Comparison of ENCODE assay signal across 8 mouse cellular contexts in genomic region chr11:62820059-62820541, GRCm38 (mm10). TPM values are rescaled to one million over a fixed set of nuclear protein-coding genes. Genes with fewer than 3 reads are reported as not detected.
DNase-seq lines count a peak whose midpoint lies in the region; ATAC-seq and TF ChIP-seq lines count a peak whose summit lies in the region.

TSS of gene Trim16 (plus strand) at chr11:62820231.

- no peaks in the 10 kb centered on the region for H3K9me3 ChIP-seq in lung, postnatal 0 days (ENCODE audit: low read length)

- no peaks in the 10 kb centered on the region for H3K36me3 ChIP-seq in lung, postnatal 0 days (ENCODE audit: insufficient read depth, low read length)

- no peak; the same call in 1 of the 2 replicates for TF ChIP-seq CTCF in lung, postnatal 0 days (IDR thresholded peaks at IDR 0.05)

- H3K4me1 ChIP-seq in lung, postnatal 0 days (ENCODE audit: insufficient read depth, low read depth, low read length) = peaks cover 3% of the 10 kb centered on the region; the same call in 1 of the 2 replicates

- 1% methylated on average over 15 of the region's 15 CpGs for WGBS in lung, postnatal 0 days

- H3K27ac ChIP-seq in lung, postnatal 0 days (ENCODE audit: low read length) = peak within 1 kb of the TSS; percentile 91

- peak; percentile 37; the same call in 1 of the 2 replicates for TF ChIP-seq EP300 in lung, postnatal 0 days (IDR thresholded peaks at IDR 0.05)

- peak within 1 kb of the TSS; percentile 78 for H3K9ac ChIP-seq in lung, postnatal 0 days (replicated peaks; ENCODE audit: low read depth)

- peak; percentile 79 for ATAC-seq in frontal cortex, adult (ENCODE audit: low TSS enrichment)
- peak; percentile 69 to 78 for ATAC-seq in hematopoietic stem cell, adult 5-6 weeks (replicated peaks in 1 of 2; ENCODE audit: insufficient read depth in 1 of 2, low FRiP score in 2 of 2, low TSS enrichment in 1 of 2, low read depth in 1 of 2, poor library complexity in 2 of 2, severe bottlenecking in 2 of 2)
- ATAC-seq in lung, postnatal 0 days = peak; percentile 86

- H3K4me3 ChIP-seq in lung, postnatal 0 days (ENCODE audit: low read depth, low read length) = peak within 1 kb of the TSS; percentile 56

- DNase-seq in Muller cell, postnatal 12 days (ENCODE audit: inconsistent ontology term) = peak; percentile 91
- peak; percentile 32 for DNase-seq in cerebellum, adult 9-11 months
- peak; percentile 45 to 53 for DNase-seq in layer of hippocampus, postnatal 10 days (ENCODE audit: low spot score in 2 of 2)
- peak; percentile 93 for DNase-seq in lung, postnatal 0 days (ENCODE audit: low spot score)
- peak; percentile 44 for DNase-seq in ovary, postnatal 10 days (ENCODE audit: low spot score)
- peak; percentile 40 for DNase-seq in thymus, postnatal 14 days

- no peaks in the 10 kb centered on the region for H3K27me3 ChIP-seq in lung, postnatal 0 days (replicated peaks; ENCODE audit: insufficient read depth, low read length)

- H3K4me2 ChIP-seq in lung, postnatal 0 days (replicated peaks; ENCODE audit: low read depth, low read length) = peak within 1 kb of the TSS; percentile 63

RNA-seq across cellular contexts. Expression of gene Trim16, which starts in this region (rescaled TPM):
- 13.2 and 22.3 TPM in 2 replicates for total RNA-seq in hematopoietic stem cell, adult 5-6 weeks (2017)
- total RNA-seq in layer of hippocampus, postnatal 10 days (2021) = 1 to 10 TPM; 5.3 to 5.5 TPM
- 50.3 and 62.8 TPM in 2 replicates for polyA plus RNA-seq in lung, postnatal 0 days (2015; fragmentation: Nextera tagmentation; extraction: Ambion mirVana)

Comparison
In these comparisons a context has a peak if more than half of its experiments do, and no peak if none do; other contexts are left out.
1. Peak in every context shown above with its lines: DNase-seq, ATAC-seq, H3K4me3 ChIP-seq and H3K27ac ChIP-seq.
2. DNase-seq: peak in every context shown above with its lines; median percentile 93 in lung, postnatal 0 days; 91 in Muller cell, postnatal 12 days; 49 in layer of hippocampus, postnatal 10 days; 44 in ovary, postnatal 10 days; 40 in thymus, postnatal 14 days; 32 in cerebellum, adult 9-11 months.